Mouse (Mus musculus): ENCODE measurements around the gene Gm5737.

Gm5737 gene

DNA sequence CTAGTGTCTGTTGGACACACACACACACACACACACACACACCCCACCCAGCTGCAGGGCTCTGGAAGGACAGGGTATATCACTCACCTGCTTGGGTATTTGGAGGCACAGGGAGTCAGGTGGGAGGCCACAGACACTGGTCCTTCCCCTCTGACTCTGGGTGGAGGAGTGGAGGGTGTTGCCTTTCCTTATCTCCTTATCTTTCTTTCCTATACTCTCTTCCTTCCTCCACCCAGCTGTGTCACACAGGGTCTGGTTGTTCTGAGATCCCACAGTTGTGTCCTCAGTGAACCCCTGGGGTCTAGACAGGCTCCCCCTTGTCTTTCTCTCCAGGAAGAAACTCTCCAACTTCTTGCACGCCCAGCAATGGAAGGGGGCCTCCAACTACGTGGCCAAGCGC, 67.8 kb downstream of the Gm5737 start:
- no peak for DNase-seq

DNA sequence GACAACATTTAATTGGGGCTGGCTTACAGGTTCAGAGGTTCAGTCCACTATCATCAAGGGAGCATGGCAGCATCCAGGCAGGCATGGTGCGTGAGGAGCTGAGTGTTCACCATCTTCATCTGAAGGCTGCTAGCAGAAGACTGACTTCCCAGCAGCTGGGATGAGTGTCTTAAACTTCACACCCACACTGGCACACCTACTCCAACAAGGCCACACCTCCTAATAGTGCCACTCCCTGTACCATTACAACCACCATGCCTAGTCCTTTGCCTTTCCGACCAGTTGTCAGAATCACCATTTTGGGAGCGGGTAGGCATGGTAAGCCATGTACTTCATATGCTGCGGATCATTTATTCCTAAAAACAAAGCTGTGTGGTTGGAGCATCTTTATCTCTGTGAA, 68.6 kb downstream of the Gm5737 start:
- no peak for DNase-seq

All from kidney, adult 8-10 months (tissue).